Mouse (Mus musculus) neural tube, embryonic 13.5 days (tissue): ENCODE measurements around the gene Rxra. TPM values are rescaled to one million over a fixed set of nuclear protein-coding genes. Genes with fewer than 3 reads are reported as not detected.

Experiments used
- ATAC-seq: fragments of 200-750 bp; cut with Nextera tagmentation; 2 replicates; pipeline ENCODE4 v1.8.0; 2017; ENCODE audit warnings: low read depth, mild to moderate bottlenecking, moderate TSS enrichment, moderate library complexity
- H3K27ac ChIP-seq: fragments of 300-500 bp; sonication (generic); replicated peaks from 2 replicates; pipeline ENCODE4 v1.5.1; 2015; ENCODE audit warnings: moderate library complexity, mild to moderate bottlenecking, inconsistent platforms
- H3K27me3 ChIP-seq: fragments of 300-500 bp; sonication (generic); 2 replicates; pipeline ENCODE4 v1.6.1; 2015; ENCODE audit warnings: mild to moderate bottlenecking, inconsistent platforms
- H3K36me3 ChIP-seq: fragments of 300-500 bp; sonication (generic); 2 replicates; pipeline ENCODE4 v1.6.1; 2015; ENCODE audit warnings: mild to moderate bottlenecking, inconsistent platforms
- H3K4me1 ChIP-seq: fragments of 300-500 bp; sonication (generic); replicated peaks from 2 replicates; pipeline ENCODE4 v1.6.1; 2015; ENCODE audit warnings: inconsistent platforms
- H3K4me2 ChIP-seq: fragments of 300-500 bp; sonication (generic); 2 replicates; pipeline ENCODE4 v1.6.1; 2015; ENCODE audit warnings: inconsistent platforms, mild to moderate bottlenecking, moderate library complexity
- H3K4me3 ChIP-seq: fragments of 300-500 bp; sonication (generic); 2 replicates; pipeline ENCODE4 v1.5.1; 2015; ENCODE audit warnings: mild to moderate bottlenecking, inconsistent platforms
- H3K9ac ChIP-seq: fragments of 300-500 bp; sonication (generic); 2 replicates; pipeline ENCODE4 v1.6.1; 2015; ENCODE audit warnings: moderate library complexity, mild to moderate bottlenecking, inconsistent platforms
- H3K9me3 ChIP-seq: fragments of 300-500 bp; sonication (generic); 2 replicates; pipeline ENCODE4 v1.6.1; 2016; ENCODE audit warnings: inconsistent platforms
- WGBS: fragments of 180-500 bp; shearing (Covaris S2); methylation state at CpG from one replicate; pipeline ENCODE4 v1.1.7; 2015; 5-methylcytosine and 5-hydroxymethylcytosine counted together
- polyA plus RNA-seq: library from polyadenylated mRNA; unstranded; fragments of >200 nt; fragmentation: Nextera tagmentation; extraction: Ambion mirVana; gene quantifications from 2 replicates; pipeline ENCODE4 v1.2.1, GENCODE M21; 2015

The Rxra gene
- polyA plus RNA-seq, 1 experiment from 2014 or later: 3.2 TPM

DNA sequence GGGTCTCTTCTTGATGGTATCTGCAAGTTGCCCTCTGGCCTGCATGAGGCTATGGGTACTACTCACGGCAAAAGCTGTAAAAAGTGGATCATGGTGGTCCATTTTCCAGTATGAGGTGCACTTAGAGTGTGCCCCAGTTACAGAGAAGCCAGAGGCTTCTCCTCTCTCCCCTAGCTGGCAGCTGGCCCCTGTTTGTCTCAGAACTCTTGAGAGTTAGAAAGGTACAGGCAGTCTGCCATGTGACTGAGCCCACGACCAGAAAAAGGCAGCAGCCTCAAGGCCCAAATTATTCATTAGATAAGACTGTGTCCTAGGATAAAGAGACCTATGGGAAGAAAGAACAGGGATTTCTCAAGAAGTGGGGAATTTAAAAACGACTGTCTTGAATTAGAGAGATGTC, 30.8 kb upstream of the Rxra start:
- no peak overlapping the region for H3K4me2 ChIP-seq
- no peaks in the 10 kb centered on the region for H3K9me3 ChIP-seq
- no peak overlapping the region for H3K9ac ChIP-seq
- H3K27ac ChIP-seq: no peak overlapping the region
- WGBS: 58% methylated on average over 3 of the region's 3 CpGs
- peaks cover 28% of the 10 kb centered on the region for H3K4me1 ChIP-seq
- no peaks in the 10 kb centered on the region for H3K36me3 ChIP-seq
- no peak overlapping the region for H3K4me3 ChIP-seq
- peaks cover 5% of the 10 kb centered on the region for H3K27me3 ChIP-seq
- no peak for ATAC-seq

DNA sequence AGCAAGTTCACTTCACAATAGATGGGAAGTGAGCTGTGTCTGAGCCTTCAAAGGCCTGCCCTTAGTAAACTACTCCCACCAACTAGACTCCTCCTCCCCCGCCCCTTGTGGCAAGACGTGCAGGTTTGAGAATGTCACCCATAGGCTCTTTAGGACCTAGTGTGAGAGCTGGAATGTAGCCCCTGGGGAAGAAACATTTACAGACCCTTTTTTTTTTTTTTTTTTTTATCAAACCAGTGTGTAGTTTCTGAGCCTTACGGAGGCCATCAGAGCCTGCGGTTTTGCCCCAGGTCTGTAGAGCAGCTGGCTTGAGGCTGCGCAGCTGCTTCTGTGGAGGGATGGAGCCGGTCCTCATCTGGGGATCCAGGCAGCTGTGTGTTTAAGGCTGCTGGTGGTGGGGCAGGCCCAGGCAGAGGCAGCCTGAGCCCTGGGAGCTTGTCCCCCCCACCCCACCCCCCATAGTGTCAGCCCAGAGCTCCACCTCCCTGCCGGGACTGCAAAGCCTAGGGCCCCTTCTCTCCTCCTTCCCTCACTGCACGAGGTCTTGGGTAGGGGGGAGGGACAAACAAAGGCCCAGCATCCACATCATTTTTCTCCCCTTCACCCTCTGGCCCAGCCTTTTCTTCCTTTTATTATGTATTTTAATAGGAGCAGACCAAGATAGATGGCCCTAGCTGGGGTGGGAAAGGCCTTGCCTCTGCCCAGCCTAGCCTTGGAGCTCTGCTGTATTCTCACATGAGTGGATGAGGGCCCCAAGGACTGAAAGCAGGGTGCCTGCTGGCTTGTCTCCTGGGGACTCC, 26.2 kb upstream of the Rxra start:
- 20% methylated on average over 8 of the region's 8 CpGs for WGBS

GRCm38 (mm10) chr2:27650991-27651390, 25.2 kb upstream of the Rxra start:
- Histone ChIP-seq H3K4me3 (no peak overlapping the region), H3K9me3 (no peaks in the 10 kb centered on the region), H3K27me3 (no peaks in the 10 kb centered on the region), H3K27ac (no peak overlapping the region), H3K4me1 (peaks cover 16% of the 10 kb centered on the region), H3K36me3 (no peaks in the 10 kb centered on the region), H3K9ac (no peak overlapping the region), H3K4me2 (no peak overlapping the region)
- no peak for ATAC-seq

More for the DNA sequence above, 26.2 kb upstream of the Rxra start:
- Histone ChIP-seq H3K4me3 (no peak overlapping the region), H3K36me3 (no peaks in the 10 kb centered on the region), H3K27me3 (no peaks in the 10 kb centered on the region), H3K4me1 (peaks cover 16% of the 10 kb centered on the region), H3K4me2 (no peak overlapping the region), H3K9ac (peak overlapping the region; percentile 35), H3K9me3 (no peaks in the 10 kb centered on the region), H3K27ac (peak overlapping the region; percentile 49)
- 0 out of 2 replicates have a peak, but pooled peaks have one; percentile 56 for ATAC-seq

GRCm38 (mm10) chr2:27653496-27654030, 22.7 kb upstream of the Rxra start:
- H3K27ac ChIP-seq: no peak overlapping the region
- no peak overlapping the region for H3K4me2 ChIP-seq
- no peaks in the 10 kb centered on the region for H3K36me3 ChIP-seq
- no peaks in the 10 kb centered on the region for H3K27me3 ChIP-seq
- WGBS: 69% methylated on average over 5 of the region's 5 CpGs
- ATAC-seq: no peak
- peaks cover 16% of the 10 kb centered on the region for H3K4me1 ChIP-seq
- no peaks in the 10 kb centered on the region for H3K9me3 ChIP-seq
- H3K4me3 ChIP-seq: no peak overlapping the region
- H3K9ac ChIP-seq: no peak overlapping the region

DNA sequence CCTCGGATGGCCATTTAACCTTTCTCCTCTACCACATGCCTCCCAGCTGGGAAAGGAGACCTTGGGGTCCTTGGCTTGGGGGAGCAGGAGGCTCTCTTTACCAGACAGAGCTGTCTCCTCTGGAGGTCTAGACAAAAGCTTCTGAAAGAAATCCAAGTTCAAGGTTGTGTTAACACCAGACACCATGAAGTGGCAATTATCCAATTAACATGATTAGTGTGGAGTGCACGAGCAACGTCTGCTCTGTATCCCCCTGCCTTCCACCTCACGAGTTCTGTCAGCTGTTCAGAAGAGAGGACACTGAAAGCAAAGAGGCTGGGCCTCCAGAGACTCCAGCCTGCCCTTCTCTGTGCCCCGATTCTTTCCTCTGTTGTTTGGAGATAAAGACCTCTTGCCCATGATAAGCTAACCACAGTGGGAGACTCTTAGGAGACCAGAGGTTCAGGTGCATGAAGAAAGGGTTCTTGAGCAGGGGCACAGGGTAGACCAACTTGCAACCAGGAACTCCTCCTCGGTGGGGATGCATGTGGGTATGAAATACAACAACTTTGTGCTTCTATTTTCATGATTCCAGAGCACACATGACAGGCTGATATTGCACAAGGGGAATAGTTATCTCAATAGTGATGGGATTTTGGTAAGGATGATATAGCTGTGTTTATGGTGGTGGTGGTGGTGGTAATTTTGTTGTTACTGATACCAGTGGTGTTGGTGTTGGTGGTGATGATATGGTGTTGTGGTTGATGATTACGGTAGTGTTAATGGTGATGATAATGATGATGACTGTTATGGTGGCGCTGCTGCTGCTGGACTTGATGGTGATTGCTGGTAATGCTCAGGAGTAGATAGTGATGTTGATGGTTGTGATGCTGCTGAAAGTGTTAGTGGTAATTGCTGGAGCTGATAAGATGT, 21.7 kb upstream of the Rxra start:
- Histone ChIP-seq H3K4me1 (peaks cover 16% of the 10 kb centered on the region), H3K9me3 (no peaks in the 10 kb centered on the region), H3K9ac (no peak overlapping the region), H3K4me3 (no peak overlapping the region), H3K27ac (no peak overlapping the region), H3K4me2 (no peak overlapping the region), H3K27me3 (no peaks in the 10 kb centered on the region), H3K36me3 (no peaks in the 10 kb centered on the region)
- 61% methylated on average over 8 of the region's 8 CpGs for WGBS
- no peak for ATAC-seq

DNA sequence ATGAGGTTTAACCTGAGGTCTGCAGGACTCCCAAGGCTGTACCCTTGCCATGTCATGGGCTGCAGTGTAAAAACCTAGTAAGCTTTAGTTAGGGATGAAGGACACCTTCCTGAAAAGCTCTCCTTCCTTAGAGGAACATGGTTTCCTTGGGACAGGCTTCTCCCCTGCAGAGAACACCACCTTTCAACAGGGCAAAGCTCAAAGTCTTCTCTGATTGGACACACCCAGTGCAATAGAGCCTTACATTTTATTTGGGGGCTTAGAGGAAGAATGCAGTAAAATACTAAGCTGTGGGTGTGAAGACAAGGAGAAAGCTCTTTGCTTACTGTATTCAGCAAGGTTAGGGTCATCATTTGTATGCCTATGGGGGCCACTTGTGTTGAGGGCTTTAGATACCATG, 19.7 kb upstream of the Rxra start:
- H3K27me3 ChIP-seq: no peaks in the 10 kb centered on the region

GRCm38 (mm10) chr2:27665284-27665683, 11.0 kb upstream of the Rxra start:
- H3K4me1 ChIP-seq: peaks cover 14% of the 10 kb centered on the region
- no peaks in the 10 kb centered on the region for H3K27me3 ChIP-seq
- no peak for ATAC-seq
- no peak overlapping the region for H3K9ac ChIP-seq
- no peak overlapping the region for H3K4me3 ChIP-seq
- no peak overlapping the region for H3K27ac ChIP-seq
- WGBS: 88% methylated on average over 6 of the region's 6 CpGs
- H3K36me3 ChIP-seq: no peaks in the 10 kb centered on the region
- no peak overlapping the region for H3K4me2 ChIP-seq
- peaks cover 3% of the 10 kb centered on the region; the same call in 1 of the 2 replicates for H3K9me3 ChIP-seq

More for the DNA sequence above, 19.7 kb upstream of the Rxra start:
- no peak for ATAC-seq
- Histone ChIP-seq H3K9ac (no peak overlapping the region), H3K4me2 (no peak overlapping the region), H3K9me3 (peaks cover 4% of the 10 kb centered on the region; the same call in 1 of the 2 replicates), H3K4me1 (0 out of 2 replicates have a peak, but pooled peaks cover 6% of the 10 kb centered on the region), H3K4me3 (no peak overlapping the region), H3K36me3 (no peaks in the 10 kb centered on the region), H3K27ac (no peak overlapping the region)

- Histone ChIP-seq H3K9me3 (no peaks in the 10 kb centered on the region), H3K27me3 (no peaks in the 10 kb centered on the region), H3K9ac (peak overlapping the region; percentile 34; the same call in 1 of the 2 replicates), H3K36me3 (no peaks in the 10 kb centered on the region), H3K4me3 (no peak overlapping the region), H3K4me2 (no peak overlapping the region), H3K27ac (peak overlapping the region; percentile 33; the same call in 1 of the 2 replicates), H3K4me1 (peaks cover 29% of the 10 kb centered on the region)
- ATAC-seq: no peak
- WGBS: 47% methylated on average over 4 of the region's 4 CpGs
These were observed 9.5 kb upstream of the Rxra start for GRCm38 (mm10) chr2:27666719-27667118.

DNA sequence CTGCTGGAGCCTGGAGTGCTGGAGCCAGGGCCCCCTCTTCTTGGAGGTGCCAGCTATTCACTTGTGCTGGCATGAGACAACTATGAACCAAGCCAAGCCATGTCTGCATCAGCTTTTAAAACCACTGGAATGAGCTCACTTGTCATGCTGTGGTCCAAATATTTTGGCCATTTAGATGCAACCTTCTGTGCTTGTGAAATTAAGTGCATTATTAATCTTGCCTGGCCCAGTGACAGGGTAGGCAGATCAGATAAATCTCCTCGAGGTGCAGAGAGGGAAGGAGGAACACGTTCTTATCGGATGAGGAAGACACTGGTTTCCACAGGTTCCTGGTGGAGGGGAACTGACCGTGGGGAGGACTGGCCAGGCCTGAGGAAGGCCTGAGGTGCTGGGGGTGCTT, 8.6 kb upstream of the Rxra start:
- Histone ChIP-seq H3K4me1 (peaks cover 38% of the 10 kb centered on the region), H3K4me2 (no peak overlapping the region), H3K27ac (no peak overlapping the region), H3K9ac (no peak overlapping the region), H3K27me3 (no peaks in the 10 kb centered on the region), H3K4me3 (no peak overlapping the region), H3K9me3 (no peaks in the 10 kb centered on the region), H3K36me3 (no peaks in the 10 kb centered on the region)
- ATAC-seq: no peak
- 74% methylated on average over 4 of the region's 4 CpGs for WGBS

DNA sequence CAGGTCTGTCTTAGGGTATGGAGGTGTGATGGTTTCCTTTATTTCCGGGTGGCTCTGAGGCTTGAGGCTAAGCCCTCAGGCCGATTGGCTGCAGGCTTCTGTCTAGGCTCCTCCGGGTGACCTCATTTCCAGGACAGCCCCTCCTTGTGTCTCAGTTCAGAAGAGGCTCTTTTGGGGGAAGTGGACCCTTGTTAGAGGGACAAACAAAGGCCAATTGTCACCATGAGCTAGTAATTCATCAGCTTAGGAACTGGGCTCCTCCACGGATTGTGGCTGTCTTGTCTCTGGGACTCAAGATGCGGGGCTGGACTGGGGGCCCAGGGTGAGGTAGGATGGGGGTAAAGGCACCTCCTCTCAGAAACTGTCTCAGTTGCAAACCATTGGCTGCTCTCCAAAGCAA, 5.5 kb upstream of the Rxra start:
- Histone ChIP-seq H3K36me3 (no peaks in the 10 kb centered on the region), H3K4me1 (peaks cover 42% of the 10 kb centered on the region), H3K27me3 (peaks cover 7% of the 10 kb centered on the region; the same call in 1 of the 2 replicates), H3K4me3 (no peak overlapping the region), H3K4me2 (no peak overlapping the region), H3K27ac (peak overlapping the region; percentile 78; the same call in 1 of the 2 replicates), H3K9ac (no peak overlapping the region), H3K9me3 (no peaks in the 10 kb centered on the region)
- WGBS: 17% methylated on average over 5 of the region's 5 CpGs
- ATAC-seq: peak; percentile 5; the same call in 1 of the 2 replicates

DNA sequence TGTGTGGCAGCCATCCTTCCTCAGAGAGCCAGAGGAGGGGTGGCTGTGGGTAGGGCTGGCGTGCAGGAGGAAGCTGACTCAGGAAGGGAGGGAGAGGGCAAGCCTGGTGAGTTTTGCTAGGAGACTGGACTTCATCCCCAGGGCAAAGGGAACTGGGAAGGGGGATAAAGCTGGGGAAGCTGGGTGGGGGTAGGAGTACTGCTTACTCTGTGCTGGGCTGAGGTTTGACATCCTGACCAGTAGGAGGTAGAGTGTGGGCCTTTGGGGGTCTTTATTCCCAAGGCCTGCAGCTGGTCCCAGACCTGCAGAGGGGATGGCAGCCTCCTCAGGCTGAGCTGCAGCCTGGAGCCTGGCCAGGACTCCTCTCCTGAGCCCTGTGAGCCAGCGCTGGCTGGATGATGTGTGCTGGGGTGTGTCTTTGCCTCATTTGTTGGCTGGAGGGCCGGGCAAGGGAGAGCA, 4.6 kb upstream of the Rxra start:
- H3K36me3 ChIP-seq: no peaks in the 10 kb centered on the region
- peak overlapping the region; percentile 17; the same call in 1 of the 2 replicates for H3K9ac ChIP-seq
- WGBS: 11% methylated on average over 3 of the region's 3 CpGs
- ATAC-seq: peak; percentile 43
- no peak overlapping the region for H3K4me3 ChIP-seq
- H3K27ac ChIP-seq: peak overlapping the region; percentile 78
- no peak overlapping the region for H3K4me2 ChIP-seq
- H3K27me3 ChIP-seq: peaks cover 7% of the 10 kb centered on the region; the same call in 1 of the 2 replicates
- peaks cover 45% of the 10 kb centered on the region for H3K4me1 ChIP-seq
- H3K9me3 ChIP-seq: no peaks in the 10 kb centered on the region
